Mouse (Mus musculus) limb, embryonic 12.5 days (tissue): Measurements from ENCODE around the gene Scamp4. TPM values are rescaled to one million over a fixed set of nuclear protein-coding genes. Genes with fewer than 3 reads are reported as not detected.
"Not testable (repeated sequence)": the region's sequence is repeated elsewhere in the genome, so short reads cannot be mapped to it uniquely, and the experiment has no call there.

Source experiments
- ATAC-seq: fragments of 200-750 bp; cut with Nextera tagmentation; 2 replicates; pipeline ENCODE4 v1.8.0; 2017; ENCODE audit warnings: low read depth, moderate TSS enrichment; ENCODE audit not compliant: insufficient number of reproducible peaks, insufficient read depth, low FRiP score, low TSS enrichment
- H3K27ac ChIP-seq: fragments of 300-500 bp; sonication (generic); 2 replicates; pipeline ENCODE4 v1.5.1; 2016; ENCODE audit warnings: mild to moderate bottlenecking, moderate library complexity
- H3K27me3 ChIP-seq: fragments of 300-500 bp; sonication (generic); 2 replicates; pipeline ENCODE4 v1.6.1; 2016; ENCODE audit warnings: mild to moderate bottlenecking, moderate library complexity
- H3K36me3 ChIP-seq: fragments of 300-500 bp; sonication (generic); 2 replicates; pipeline ENCODE4 v1.6.1; 2016; ENCODE audit warnings: mild to moderate bottlenecking, moderate library complexity
- H3K4me1 ChIP-seq: fragments of 300-500 bp; sonication (generic); replicated peaks from 2 replicates; pipeline ENCODE4 v1.6.1; 2016
- H3K4me2 ChIP-seq: fragments of 300-500 bp; sonication (generic); 2 replicates; pipeline ENCODE4 v1.6.1; 2016; ENCODE audit warnings: mild to moderate bottlenecking, moderate library complexity
- H3K4me3 ChIP-seq: fragments of 300-500 bp; sonication (generic); replicated peaks from 2 replicates; pipeline ENCODE4 v1.5.1; 2016; ENCODE audit warnings: mild to moderate bottlenecking
- H3K9ac ChIP-seq: fragments of 300-500 bp; sonication (generic); replicated peaks from 2 replicates; pipeline ENCODE4 v1.6.1; 2016; ENCODE audit warnings: mild to moderate bottlenecking, moderate library complexity
- H3K9me3 ChIP-seq: fragments of 300-500 bp; sonication (generic); 2 replicates; pipeline ENCODE4 v1.6.1; 2016; ENCODE audit warnings: mild to moderate bottlenecking, moderate library complexity
- WGBS: fragments of 180-500 bp; shearing (Covaris S2); methylation state at CpG from one replicate; pipeline ENCODE4 v1.1.7; 2016; 5-methylcytosine and 5-hydroxymethylcytosine counted together
- polyA plus RNA-seq: library from polyadenylated mRNA; unstranded; fragments of >200 nt; fragmentation: Nextera tagmentation; extraction: Ambion mirVana; gene quantifications from 2 replicates; pipeline ENCODE4 v1.2.1, GENCODE M21; 2016

Gene Scamp4
- polyA plus RNA-seq, 1 experiment from 2014 or later: 62.1 TPM

- WGBS: 41% methylated on average over 7 of the region's 7 CpGs
- H3K4me1 ChIP-seq: peaks cover 15% of the 10 kb centered on the region
- ATAC-seq: peak; percentile 5; the same call in 1 of the 2 replicates
These were observed 692 bp downstream of the Scamp4 start for GRCm38 (mm10) chr10:80603364-80603763.

GRCm38 (mm10) chr10:80604001-80604509, 1.4 kb downstream of the Scamp4 start:
- H3K27ac ChIP-seq: 0 out of 2 replicates have a peak overlapping the region, but pooled peaks have one; percentile 82
- H3K9ac ChIP-seq: peak overlapping the region; percentile 65
- no peaks in the 10 kb centered on the region for H3K27me3 ChIP-seq
- H3K4me3 ChIP-seq: peak overlapping the region; percentile 68
- H3K9me3 ChIP-seq: no peaks in the 10 kb centered on the region
- ATAC-seq: no peak
- peaks cover 15% of the 10 kb centered on the region for H3K4me1 ChIP-seq
- H3K4me2 ChIP-seq: peak overlapping the region; percentile 77
- WGBS: 89% methylated on average over 7 of the region's 7 CpGs
- peaks cover 32% of the 10 kb centered on the region for H3K36me3 ChIP-seq

More at GRCm38 (mm10) chr10:80603364-80603763, 692 bp downstream of the Scamp4 start:
- H3K9me3 ChIP-seq: no peaks in the 10 kb centered on the region
- peaks cover 26% of the 10 kb centered on the region for H3K36me3 ChIP-seq
- H3K9ac ChIP-seq: peak overlapping the region; percentile 65
- peak overlapping the region; percentile 77 for H3K4me2 ChIP-seq
- peak overlapping the region; percentile 68 for H3K4me3 ChIP-seq
- no peaks in the 10 kb centered on the region for H3K27me3 ChIP-seq
- H3K27ac ChIP-seq: peak overlapping the region; percentile 82

- Histone ChIP-seq H3K27ac (no peak overlapping the region), H3K4me2 (no peak overlapping the region), H3K27me3 (no peaks in the 10 kb centered on the region), H3K4me1 (peaks cover 15% of the 10 kb centered on the region), H3K9me3 (no peaks in the 10 kb centered on the region), H3K36me3 (peaks cover 42% of the 10 kb centered on the region), H3K4me3 (no peak overlapping the region), H3K9ac (0 out of 2 replicates have a peak overlapping the region, but pooled peaks have one; percentile 27)
- 96% methylated on average over 2 of the region's 2 CpGs for WGBS
- no peak for ATAC-seq
These were observed 2.3 kb downstream of the Scamp4 start for GRCm38 (mm10) chr10:80604988-80605387.

GRCm38 (mm10) chr10:80605721-80606120, 3.0 kb downstream of the Scamp4 start, which contains the start of gene Gm49322:
Gene Gm49322 (plus strand): TSS chr10:80606021.
- not testable (repeated sequence) for H3K9me3 ChIP-seq, H3K27ac ChIP-seq, H3K27me3 ChIP-seq, H3K4me3 ChIP-seq, H3K4me2 ChIP-seq, ATAC-seq
- 85% methylated on average over 4 of the region's 4 CpGs for WGBS
- peaks cover 15% of the 10 kb centered on the region for H3K4me1 ChIP-seq
- peaks cover 47% of the 10 kb centered on the region for H3K36me3 ChIP-seq
- 0 out of 2 replicates have a peak within 1 kb of the TSS, but pooled peaks have one; percentile 27 for H3K9ac ChIP-seq

- 94% methylated on average over 23 of the region's 23 CpGs for WGBS
- no peak overlapping the region for H3K9ac ChIP-seq
- H3K4me2 ChIP-seq: no peak overlapping the region
- no peaks in the 10 kb centered on the region for H3K27me3 ChIP-seq
- H3K27ac ChIP-seq: no peak overlapping the region
- no peak overlapping the region for H3K4me3 ChIP-seq
- no peaks in the 10 kb centered on the region for H3K9me3 ChIP-seq
- H3K4me1 ChIP-seq: peaks cover 15% of the 10 kb centered on the region
- H3K36me3 ChIP-seq: peaks cover 53% of the 10 kb centered on the region
- no peak for ATAC-seq
These were observed 3.6 kb downstream of the Scamp4 start for GRCm38 (mm10) chr10:80606306-80606705.

GRCm38 (mm10) chr10:80606737-80607350, 4.2 kb downstream of the Scamp4 start:
- peaks cover 15% of the 10 kb centered on the region for H3K4me1 ChIP-seq
- no peak overlapping the region for H3K27ac ChIP-seq
- no peaks in the 10 kb centered on the region for H3K27me3 ChIP-seq
- no peak for ATAC-seq
- WGBS: 97% methylated on average over 34 of the region's 34 CpGs
- 0 out of 2 replicates have a peak overlapping the region, but pooled peaks have one; percentile 2 for H3K4me3 ChIP-seq
- no peak overlapping the region for H3K4me2 ChIP-seq
- H3K9ac ChIP-seq: no peak overlapping the region
- H3K9me3 ChIP-seq: no peaks in the 10 kb centered on the region
- peaks cover 57% of the 10 kb centered on the region for H3K36me3 ChIP-seq

- H3K27me3 ChIP-seq: no peaks in the 10 kb centered on the region
- ATAC-seq: no peak
- peaks cover 9% of the 10 kb centered on the region for H3K4me1 ChIP-seq
- no peak overlapping the region for H3K4me3 ChIP-seq
- no peak overlapping the region for H3K4me2 ChIP-seq
- H3K36me3 ChIP-seq: peaks cover 71% of the 10 kb centered on the region
- H3K9me3 ChIP-seq: no peaks in the 10 kb centered on the region
- no peak overlapping the region for H3K9ac ChIP-seq
- 90% methylated on average over 3 of the region's 3 CpGs for WGBS
- no peak overlapping the region for H3K27ac ChIP-seq
These were observed 5.8 kb downstream of the Scamp4 start for GRCm38 (mm10) chr10:80608435-80608834.

GRCm38 (mm10) chr10:80609269-80609924, 6.7 kb downstream of the Scamp4 start:
- Histone ChIP-seq H3K4me1 (no peaks in the 10 kb centered on the region), H3K27ac (no peak overlapping the region), H3K36me3 (peaks cover 80% of the 10 kb centered on the region), H3K4me2 (no peak overlapping the region), H3K27me3 (no peaks in the 10 kb centered on the region), H3K9ac (no peak overlapping the region; the same call in 1 of the 2 replicates), H3K9me3 (no peaks in the 10 kb centered on the region), H3K4me3 (no peak overlapping the region)
- ATAC-seq: no peak
- 95% methylated on average over 10 of the region's 10 CpGs for WGBS

GRCm38 (mm10) chr10:80610116-80610785, 7.6 kb downstream of the Scamp4 start:
- ATAC-seq: no peak
- Histone ChIP-seq H3K4me3 (no peak overlapping the region), H3K4me1 (no peaks in the 10 kb centered on the region), H3K27me3 (no peaks in the 10 kb centered on the region), H3K4me2 (no peak overlapping the region), H3K9me3 (no peaks in the 10 kb centered on the region), H3K9ac (no peak overlapping the region), H3K27ac (no peak overlapping the region), H3K36me3 (peaks cover 88% of the 10 kb centered on the region)
- 91% methylated on average over 9 of the region's 9 CpGs for WGBS

GRCm38 (mm10) chr10:80611024-80611423, 8.4 kb downstream of the Scamp4 start:
- H3K4me1 ChIP-seq: no peaks in the 10 kb centered on the region
- H3K4me2 ChIP-seq: no peak overlapping the region
- H3K4me3 ChIP-seq: no peak overlapping the region
- H3K27ac ChIP-seq: no peak overlapping the region
- H3K36me3 ChIP-seq: peaks cover 94% of the 10 kb centered on the region
- 81% methylated on average over 4 of the region's 4 CpGs for WGBS
- no peak for ATAC-seq
- H3K9me3 ChIP-seq: no peaks in the 10 kb centered on the region
- H3K27me3 ChIP-seq: no peaks in the 10 kb centered on the region
- H3K9ac ChIP-seq: no peak overlapping the region

- WGBS: 96% methylated on average over 3 of the region's 3 CpGs
- Histone ChIP-seq H3K4me3 (no peak overlapping the region), H3K36me3 (peaks cover 90% of the 10 kb centered on the region), H3K4me2 (no peak overlapping the region), H3K9me3 (no peaks in the 10 kb centered on the region), H3K9ac (no peak overlapping the region), H3K27ac (no peak overlapping the region), H3K4me1 (no peaks in the 10 kb centered on the region), H3K27me3 (no peaks in the 10 kb centered on the region)
- no peak for ATAC-seq
These were observed 9.2 kb downstream of the Scamp4 start for GRCm38 (mm10) chr10:80611905-80612304.
